ENCODE assay signal across 16 mouse cellular contexts in genomic region chr2:124461378-124461851, GRCm38 (mm10).
A peak's percentile ranks its signal among the peaks of the same experiment; 100 is the strongest.
DNase-seq lines count a peak whose midpoint lies in the region; ATAC-seq and TF ChIP-seq lines count a peak whose summit lies in the region.
"Had no signal": no experiment of that assay in that cellular context is flagged by ENCODE, and none has a peak within 500 bp of the region (broad histone marks: within the 10 kb centered on the region; RNA-seq: fewer than 3 reads in every experiment).

No protein-coding gene starts in this region.

- H3K27me3 ChIP-seq in heart, embryonic 12.5 days (replicated peaks): no peaks in the 10 kb centered on the region
- no peaks in the 10 kb centered on the region for H3K27me3 ChIP-seq in liver, adult 2 months (ENCODE audit: control insufficient read depth, insufficient read depth, low read length)
- no peaks in the 10 kb centered on the region for H3K27me3 ChIP-seq in liver, embryonic 12.5 days (replicated peaks)
- H3K27me3 ChIP-seq in heart, embryonic 13.5 days (replicated peaks): no peaks in the 10 kb centered on the region
- H3K27me3 ChIP-seq: forebrain, embryonic 15.5 days; hindbrain, embryonic 15.5 days had no signal

- TF ChIP-seq POLR2A in liver, adult 2 months (IDR thresholded peaks at IDR 0.05; ENCODE audit: extremely low read depth, insufficient read depth, low read length): no peak

- intact Hi-C loops in heart, postnatal 36 days (cut with DNase I): no loop called here

- peak overlapping the region; percentile 82 for H3K27ac ChIP-seq in heart, embryonic 12.5 days (ENCODE audit: poor library complexity, severe bottlenecking)
- H3K27ac ChIP-seq in liver, adult 2 months (replicated peaks; ENCODE audit: insufficient read depth, low read depth, low read length): no peak overlapping the region
- H3K27ac ChIP-seq in liver, embryonic 12.5 days: no peak overlapping the region
- peak overlapping the region; percentile 89 for H3K27ac ChIP-seq in heart, embryonic 13.5 days (replicated peaks)
- H3K27ac ChIP-seq: forebrain, embryonic 15.5 days; hindbrain, embryonic 15.5 days had no signal

- peak; percentile 59; the same call in 1 of the 2 replicates for ATAC-seq in heart, embryonic 12.5 days (ENCODE audit: insufficient number of reproducible peaks, low FRiP score)
- no peak for ATAC-seq in liver, embryonic 12.5 days
- peak; percentile 21; the same call in 1 of the 2 replicates for ATAC-seq in heart, embryonic 13.5 days (ENCODE audit: extremely low read depth, insufficient number of reproducible peaks, low FRiP score, low TSS enrichment)
- ATAC-seq: forebrain, embryonic 15.5 days; liver, postnatal 0 days had no signal

- H3K4me2 ChIP-seq in heart, embryonic 12.5 days: no peak overlapping the region
- H3K4me2 ChIP-seq in liver, embryonic 12.5 days: no peak overlapping the region
- H3K4me2 ChIP-seq in heart, embryonic 13.5 days: peak overlapping the region; percentile 11; the same call in 1 of the 2 replicates
- H3K4me2 ChIP-seq: forebrain, embryonic 15.5 days; hindbrain, embryonic 15.5 days; midbrain, embryonic 11.5 days had no signal

- no peak for TF ChIP-seq CTCF in liver, adult 2 months (IDR thresholded peaks at IDR 0.05; ENCODE audit: low read depth, low read length)

- H3K9ac ChIP-seq in heart, embryonic 12.5 days: no peak overlapping the region
- no peak overlapping the region for H3K9ac ChIP-seq in liver, adult 2 months (ENCODE audit: low read depth, low read length)
- H3K9ac ChIP-seq in liver, embryonic 12.5 days: no peak overlapping the region
- H3K9ac ChIP-seq in heart, embryonic 13.5 days: 0 out of 2 replicates have a peak overlapping the region, but pooled peaks have one; percentile 10
- H3K9ac ChIP-seq: forebrain, embryonic 15.5 days; hindbrain, embryonic 15.5 days; liver, postnatal 0 days had no signal

- WGBS in heart, embryonic 12.5 days: 9% methylated on average over 3 of the region's 3 CpGs
- WGBS in liver, adult 2 months: 61% methylated on average over 3 of the region's 3 CpGs
- 49% methylated on average over 3 of the region's 3 CpGs for WGBS in liver, embryonic 12.5 days (ENCODE audit: insufficient replicate concordance)
- WGBS in heart, embryonic 13.5 days: 11% methylated on average over 3 of the region's 3 CpGs

- no peak for DNase-seq in heart, postnatal 36 days
- DNase-seq in liver, adult 2 months (ENCODE audit: extremely low read depth, low read depth, low spot score): peak; percentile 28
- peak; percentile 16 for DNase-seq in lung, postnatal 14 days
- DNase-seq in spleen, postnatal 36 days (ENCODE audit: low spot score in 2 of 2): no peak
- no peak for DNase-seq in adrenal gland, adult 18-20 months (ENCODE audit: low spot score in 2 of 2)
- DNase-seq: cerebellum, adult 9-11 months; gastrocnemius, postnatal 10 days; left cerebral cortex, postnatal 4 days; liver, postnatal 0 days had no signal

- H3K79me2 ChIP-seq in liver, adult 2 months (ENCODE audit: control insufficient read depth, insufficient read depth, low read length): no peaks in the 10 kb centered on the region

- no peaks in the 10 kb centered on the region for H3K9me3 ChIP-seq in heart, embryonic 12.5 days (replicated peaks)
- H3K9me3 ChIP-seq in liver, embryonic 12.5 days (replicated peaks): no peaks in the 10 kb centered on the region
- H3K9me3 ChIP-seq in heart, embryonic 13.5 days: no peaks in the 10 kb centered on the region
- H3K9me3 ChIP-seq: forebrain, embryonic 15.5 days; hindbrain, embryonic 15.5 days had no signal

- H3K4me1 ChIP-seq in heart, embryonic 12.5 days (replicated peaks): peaks cover 45% of the 10 kb centered on the region
- no peaks in the 10 kb centered on the region for H3K4me1 ChIP-seq in liver, adult 2 months (ENCODE audit: control insufficient read depth, insufficient read depth, low read length)
- H3K4me1 ChIP-seq in liver, embryonic 12.5 days: no peaks in the 10 kb centered on the region
- H3K4me1 ChIP-seq in heart, embryonic 13.5 days: peaks cover 39% of the 10 kb centered on the region
- H3K4me1 ChIP-seq: hindbrain, embryonic 15.5 days had no signal

- H3K4me3 ChIP-seq in heart, embryonic 12.5 days: no peak overlapping the region
- no peak overlapping the region for H3K4me3 ChIP-seq in liver, adult 2 months (ENCODE audit: insufficient read depth, low read depth, low read length)
- H3K4me3 ChIP-seq in liver, embryonic 12.5 days: no peak overlapping the region
- H3K4me3 ChIP-seq in heart, embryonic 13.5 days: no peak overlapping the region
- H3K4me3 ChIP-seq: forebrain, embryonic 15.5 days; hindbrain, embryonic 15.5 days; myocyte had no signal

- H3K36me3 ChIP-seq in heart, embryonic 12.5 days: no peaks in the 10 kb centered on the region
- no peaks in the 10 kb centered on the region for H3K36me3 ChIP-seq in liver, adult 2 months (ENCODE audit: control insufficient read depth, insufficient read depth, low read length)
- no peaks in the 10 kb centered on the region for H3K36me3 ChIP-seq in liver, embryonic 12.5 days
- no peaks in the 10 kb centered on the region for H3K36me3 ChIP-seq in heart, embryonic 13.5 days
- H3K36me3 ChIP-seq: forebrain, embryonic 15.5 days; hindbrain, embryonic 15.5 days had no signal

Comparison
In these comparisons a context has a peak if more than half of its experiments do, and no peak if none do; other contexts are left out.
1. H3K27ac ChIP-seq: peak in heart, embryonic 12.5 days (single experiment) and heart, embryonic 13.5 days (single experiment); none in liver, adult 2 months (single experiment) and liver, embryonic 12.5 days (single experiment).
2. DNase-seq: peak in liver, adult 2 months (single experiment) and lung, postnatal 14 days (single experiment); none in heart, postnatal 36 days (0 of 2), spleen, postnatal 36 days (0 of 2) and adrenal gland, adult 18-20 months (0 of 2).